Mouse (Mus musculus) CH12.LX (cell line): Measurements from ENCODE around the gene Dynlt1b.
"Not testable (repeated sequence)": the region's sequence is repeated elsewhere in the genome, so short reads cannot be mapped to it uniquely, and the experiment has no call there.

Experiments used
- CTCF ChIP-seq, 2 experiments: IDR thresholded peaks in 1 of 2; conservative IDR thresholded peaks in 1 of 2; 2 replicates each; pipeline ENCODE4 v1.5.1; 2011 to 2012; ENCODE audit warnings: low read depth in 2 of 2, low read length in 2 of 2, improper control_type of control experiment in 1 of 2, inconsistent platforms in 1 of 2, mild to moderate bottlenecking in 1 of 2, moderate library complexity in 1 of 2
- E2F4 ChIP-seq: IDR thresholded peaks from 2 replicates; pipeline ENCODE4 v1.6.1; 2011; ENCODE audit warnings: low read depth, low read length, improper control_type of control experiment; ENCODE audit not compliant: insufficient replicate concordance
- ETS1 ChIP-seq: conservative IDR thresholded peaks from 2 replicates; pipeline ENCODE4 v1.6.1; 2012; ENCODE audit warnings: low read depth, mild to moderate bottlenecking, inconsistent platforms, low read length, improper control_type of control experiment, moderate library complexity
- GABPA ChIP-seq: IDR thresholded peaks from 2 replicates; pipeline ENCODE4 v1.6.1; 2012; ENCODE audit warnings: low read depth, low read length, improper control_type of control experiment, inconsistent platforms; ENCODE audit not compliant: insufficient replicate concordance
- HCFC1 ChIP-seq: IDR thresholded peaks from 2 replicates; pipeline ENCODE4 v1.6.1; 2012; ENCODE audit warnings: low read depth, mild to moderate bottlenecking, inconsistent platforms, low read length, improper control_type of control experiment

- TF ChIP-seq E2F4; HCFC1; ETS1; GABPA; CTCF (conservative IDR thresholded peaks at IDR 0.05 in 1 of 2, IDR thresholded peaks at IDR 0.05 in 1 of 2; ENCODE audit: low read depth in 2 of 2, low read length in 2 of 2): not testable (repeated sequence)
Observed at GRCm38 (mm10) chr17:6387380-6387911, 42.5 kb upstream of the Dynlt1b start.
